Comparison of ENCODE assay signal across 8 mouse cellular contexts in the genomic region with DNA sequence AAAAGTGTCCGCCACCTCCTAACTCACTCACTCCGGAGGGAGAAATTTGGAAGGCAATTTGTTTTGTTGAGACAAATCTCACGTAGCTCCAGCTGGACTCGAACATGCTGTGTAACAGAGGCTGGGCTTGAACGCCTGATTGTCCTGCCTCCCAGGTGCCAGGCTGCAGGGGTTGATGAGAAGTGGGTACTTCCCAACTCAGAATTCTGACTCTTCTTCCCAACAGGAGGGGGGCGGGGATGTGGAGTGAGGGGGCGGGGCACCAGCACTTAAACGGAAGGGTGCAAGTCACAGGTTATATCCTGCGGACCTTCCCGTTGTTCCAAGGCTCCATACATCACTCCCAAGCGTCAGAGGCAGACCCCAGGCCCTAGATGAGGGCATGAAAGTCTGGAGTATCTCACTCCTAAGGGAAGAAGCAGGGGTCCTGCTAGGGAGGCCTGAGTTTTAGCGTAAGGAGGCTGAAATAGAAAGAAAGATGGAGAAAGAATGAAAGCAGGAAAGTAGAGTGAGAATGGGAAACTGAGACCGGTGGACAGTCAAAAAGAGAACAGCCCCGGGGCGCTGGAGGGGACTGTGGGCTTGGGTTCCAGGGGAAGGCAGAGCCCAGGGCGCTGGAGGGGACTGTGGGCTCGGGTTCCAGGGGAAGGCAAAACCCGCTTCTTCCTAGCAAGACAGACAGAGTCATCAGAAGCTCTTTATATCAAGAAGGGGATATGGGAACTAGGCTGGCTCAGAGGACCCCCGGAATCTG. TPM values are rescaled to one million over a fixed set of nuclear protein-coding genes. Genes with fewer than 3 reads are reported as not detected.
DNase-seq lines count a peak whose midpoint lies in the region; ATAC-seq and TF ChIP-seq lines count a peak whose summit lies in the region.

No protein-coding gene starts in this region.

- H3K9me3 ChIP-seq in heart, embryonic 13.5 days, result no peaks in the 10 kb centered on the region
- no peaks in the 10 kb centered on the region for H3K9me3 ChIP-seq in ES-Bruce4 (replicated peaks; ENCODE audit: control insufficient read depth, insufficient read depth, low read length, poor library complexity, severe bottlenecking)
- no peaks in the 10 kb centered on the region for H3K9me3 ChIP-seq in forebrain, embryonic 14.5 days (replicated peaks; ENCODE audit: control insufficient read depth, low read length)
- H3K9me3 ChIP-seq in liver, embryonic 14.5 days (ENCODE audit: control insufficient read depth, low read length), result no peaks in the 10 kb centered on the region

- peaks cover 15% of the 10 kb centered on the region for H3K4me1 ChIP-seq in heart, embryonic 13.5 days
- H3K4me1 ChIP-seq in ES-Bruce4 (ENCODE audit: control insufficient read depth, insufficient read depth, low read length), result no peaks in the 10 kb centered on the region
- peaks cover 3% of the 10 kb centered on the region; the same call in 1 of the 2 replicates for H3K4me1 ChIP-seq in forebrain, embryonic 14.5 days (ENCODE audit: control insufficient read depth, insufficient read depth, low read length)
- H3K4me1 ChIP-seq in liver, embryonic 14.5 days (replicated peaks; ENCODE audit: control insufficient read depth in 2 of 2, insufficient read depth in 2 of 2, low read length in 1 of 2), result peaks cover 0 to 2% of the 10 kb centered on the region in 2 experiments; a peak in 2 of 4 replicates

- H3K4me2 ChIP-seq in heart, embryonic 13.5 days, result peak overlapping the region; percentile 96
- peak overlapping the region; percentile 63 for H3K4me2 ChIP-seq in forebrain, embryonic 14.5 days (ENCODE audit: low read length)
- peak overlapping the region; percentile 78 for H3K4me2 ChIP-seq in liver, embryonic 14.5 days (ENCODE audit: low read depth)

- no peak overlapping the region for H3K27ac ChIP-seq in heart, embryonic 13.5 days (replicated peaks)
- no peak overlapping the region for H3K27ac ChIP-seq in ES-Bruce4 (ENCODE audit: insufficient read depth, low read length)
- no peak overlapping the region for H3K27ac ChIP-seq in forebrain, embryonic 14.5 days (ENCODE audit: low read depth, low read length)
- H3K27ac ChIP-seq in liver, embryonic 14.5 days, result no peak overlapping the region

- no peaks in the 10 kb centered on the region for H3K36me3 ChIP-seq in heart, embryonic 13.5 days
- no peaks in the 10 kb centered on the region for H3K36me3 ChIP-seq in ES-Bruce4 (ENCODE audit: control insufficient read depth, insufficient read depth, low read length, poor library complexity, severe bottlenecking)
- H3K36me3 ChIP-seq in forebrain, embryonic 14.5 days (ENCODE audit: control insufficient read depth, insufficient read depth, low read length), result no peaks in the 10 kb centered on the region
- no peaks in the 10 kb centered on the region for H3K36me3 ChIP-seq in liver, embryonic 14.5 days (replicated peaks; ENCODE audit: control insufficient read depth, insufficient read depth, low read depth)

- 19% methylated on average over 19 of the region's 19 CpGs for WGBS in heart, embryonic 13.5 days
- 19% methylated on average over 19 of the region's 19 CpGs for WGBS in forebrain, embryonic 14.5 days
- 26% methylated on average over 19 of the region's 19 CpGs for WGBS in liver, embryonic 14.5 days (ENCODE audit: insufficient replicate concordance)

- peak overlapping the region; percentile 81 for H3K9ac ChIP-seq in heart, embryonic 13.5 days
- peak overlapping the region; percentile 66; the same call in 1 of the 2 replicates for H3K9ac ChIP-seq in ES-Bruce4 (ENCODE audit: low read depth, poor library complexity, severe bottlenecking)
- peak overlapping the region; percentile 42; the same call in 1 of the 2 replicates for H3K9ac ChIP-seq in forebrain, embryonic 14.5 days (ENCODE audit: low read length)
- H3K9ac ChIP-seq in liver, embryonic 14.5 days (replicated peaks), result peak overlapping the region; percentile 35

- TF ChIP-seq EP300 in ES-Bruce4 (IDR thresholded peaks at IDR 0.05; ENCODE audit: insufficient read depth, low read depth, low read length), result no peak
- no peak for TF ChIP-seq EP300 in liver, embryonic 14.5 days (IDR thresholded peaks at IDR 0.05; ENCODE audit: low read depth)

- H3K4me3 ChIP-seq in heart, embryonic 13.5 days, result peak overlapping the region; percentile 63
- peak overlapping the region; percentile 63 for H3K4me3 ChIP-seq in ES-Bruce4 (ENCODE audit: low read depth, low read length)
- H3K4me3 ChIP-seq in forebrain, embryonic 14.5 days (ENCODE audit: low read depth, low read length), result peak overlapping the region; percentile 29
- H3K4me3 ChIP-seq in liver, embryonic 14.5 days (ENCODE audit: insufficient read depth in 1 of 2, low read depth in 2 of 2, low read length in 2 of 2), result peak overlapping the region; percentile 51 to 60

- TF ChIP-seq POLR2A in ES-Bruce4 (IDR thresholded peaks at IDR 0.05; ENCODE audit: insufficient read depth, low read length), result no peak

- DNase-seq in heart, postnatal 4 days, result no peak
- no peak for DNase-seq in forebrain, embryonic 14.5 days (ENCODE audit: low spot score)
- no peak for DNase-seq in liver, embryonic 14.5 days (ENCODE audit: low read depth in 3 of 3, low spot score in 3 of 3)
- no peak for DNase-seq in gastrocnemius, postnatal 10 days
- no peak for DNase-seq in right cerebral cortex, postnatal 36 days (ENCODE audit: low spot score in 2 of 2)
- DNase-seq in kidney, postnatal 25 days, result no peak

- no peak for TF ChIP-seq CTCF in ES-Bruce4 (IDR thresholded peaks at IDR 0.05; ENCODE audit: low read depth, low read length)
- TF ChIP-seq CTCF in liver, embryonic 14.5 days (IDR thresholded peaks at IDR 0.05; ENCODE audit: low read depth), result no peak

- ATAC-seq in heart, embryonic 13.5 days (ENCODE audit: extremely low read depth, insufficient number of reproducible peaks, low FRiP score, low TSS enrichment), result no peak
- 0 out of 2 replicates have a peak, but pooled peaks have one; percentile 18 for ATAC-seq in forebrain, embryonic 14.5 days
- ATAC-seq in liver, embryonic 14.5 days (ENCODE audit: insufficient read depth), result 0 out of 2 replicates have a peak, but pooled peaks have one; percentile 13

- H3K27me3 ChIP-seq in heart, embryonic 13.5 days (replicated peaks), result peaks cover 77% of the 10 kb centered on the region
- no peaks in the 10 kb centered on the region for H3K27me3 ChIP-seq in ES-Bruce4 (ENCODE audit: control insufficient read depth, insufficient read depth, low read length, poor library complexity, severe bottlenecking)
- H3K27me3 ChIP-seq in forebrain, embryonic 14.5 days (replicated peaks; ENCODE audit: control insufficient read depth, insufficient read depth, low read length), result 0 out of 2 replicates have a peak, but pooled peaks cover 4% of the 10 kb centered on the region
- no peaks in the 10 kb centered on the region for H3K27me3 ChIP-seq in liver, embryonic 14.5 days (ENCODE audit: control insufficient read depth, insufficient read depth, low read length)

RNA-seq across cellular contexts. Expression of a gene that starts 12.5 kb away (rescaled TPM):
- polyA plus RNA-seq in heart, embryonic 13.5 days (2015; fragmentation: Nextera tagmentation; extraction: Ambion mirVana), result not detected in 2 replicates
- not detected for total RNA-seq in heart, postnatal 4 days (2021)
- 0.24 TPM in 1 of 2 replicates, not detected in the other for polyA plus RNA-seq in ES-Bruce4 (2011; ENCODE audit: insufficient read depth, insufficient read length, low read depth, missing spikeins)
- polyA plus RNA-seq in forebrain, embryonic 14.5 days (2014; fragmentation: Nextera tagmentation; extraction: Ambion mirVana), result 0.11 and 0.13 TPM in 2 replicates
- polyA plus RNA-seq in liver, embryonic 14.5 days (2012; rRNA removed), result 0.02 and 0.05 TPM in 2 replicates
- not detected in 2 replicates for polyA plus RNA-seq in liver, embryonic 14.5 days (2014; fragmentation: Nextera tagmentation; extraction: Ambion mirVana)
- total RNA-seq in gastrocnemius, postnatal 10 days (2021), result 1 to 10 TPM; 1.3 to 1.7 TPM

RNA-seq across cellular contexts. Expression of a gene that starts 23.6 kb away (rescaled TPM):
- polyA plus RNA-seq in heart, embryonic 13.5 days (2015; fragmentation: Nextera tagmentation; extraction: Ambion mirVana), result 5.5 and 6.6 TPM in 2 replicates
- 10 to 100 TPM; 17.0 to 17.7 TPM for total RNA-seq in heart, postnatal 4 days (2021)
- 5.4 and 6.1 TPM in 2 replicates for polyA plus RNA-seq in ES-Bruce4 (2011; ENCODE audit: insufficient read depth, insufficient read length, low read depth, missing spikeins)
- 4.8 and 5.4 TPM in 2 replicates for polyA plus RNA-seq in forebrain, embryonic 14.5 days (2014; fragmentation: Nextera tagmentation; extraction: Ambion mirVana)
- 2.4 and 2.6 TPM in 2 replicates for polyA plus RNA-seq in liver, embryonic 14.5 days (2012; rRNA removed)
- polyA plus RNA-seq in liver, embryonic 14.5 days (2014; fragmentation: Nextera tagmentation; extraction: Ambion mirVana), result 0.90 and 1.6 TPM in 2 replicates
- 1 to 10 TPM; 7.1 to 9.9 TPM for total RNA-seq in gastrocnemius, postnatal 10 days (2021)
